Mouse (Mus musculus): ENCODE results near the gene Pak1. TPM values are rescaled to one million over a fixed set of nuclear protein-coding genes. Genes with fewer than 3 reads are reported as not detected.

Gene Pak1
- polyA plus RNA-seq, 1 experiment from 2014 or later = 91.2 TPM

GRCm38 (mm10) chr7:97765181-97765962 lies 23.0 kb upstream of the Pak1 start:
- ATAC-seq (ENCODE audit: low FRiP score) = no peak
- Histone ChIP-seq H3K36me3 (replicated peaks) (no peaks in the 10 kb centered on the region), H3K4me3 (replicated peaks) (no peak overlapping the region), H3K4me2 (no peak overlapping the region), H3K27ac (no peak overlapping the region), H3K9me3 (no peaks in the 10 kb centered on the region), H3K9ac (no peak overlapping the region), H3K4me1 (no peaks in the 10 kb centered on the region), H3K27me3 (no peaks in the 10 kb centered on the region)
- 92% methylated on average over 21 of the region's 21 CpGs for WGBS

GRCm38 (mm10) chr7:97765963-97766347 lies 22.4 kb upstream of the Pak1 start:
- ATAC-seq (ENCODE audit: low FRiP score) = no peak
- WGBS = 90% methylated on average over 5 of the region's 5 CpGs
- Histone ChIP-seq H3K36me3 (replicated peaks) (no peaks in the 10 kb centered on the region), H3K9me3 (no peaks in the 10 kb centered on the region), H3K4me1 (no peaks in the 10 kb centered on the region), H3K27me3 (no peaks in the 10 kb centered on the region), H3K4me2 (no peak overlapping the region), H3K4me3 (replicated peaks) (no peak overlapping the region), H3K27ac (no peak overlapping the region), H3K9ac (no peak overlapping the region)

- no peak for ATAC-seq (ENCODE audit: low FRiP score)
- Histone ChIP-seq H3K9me3 (no peaks in the 10 kb centered on the region), H3K4me2 (no peak overlapping the region), H3K9ac (no peak overlapping the region), H3K36me3 (replicated peaks) (no peaks in the 10 kb centered on the region), H3K27ac (no peak overlapping the region), H3K4me1 (no peaks in the 10 kb centered on the region), H3K27me3 (no peaks in the 10 kb centered on the region), H3K4me3 (replicated peaks) (no peak overlapping the region)
- 86% methylated on average over 9 of the region's 9 CpGs for WGBS
Observed at GRCm38 (mm10) chr7:97766406-97767166, 21.8 kb upstream of the Pak1 start.

GRCm38 (mm10) chr7:97767841-97768240 lies 20.5 kb upstream of the Pak1 start:
- WGBS = 84% methylated on average over 8 of the region's 8 CpGs
- no peaks in the 10 kb centered on the region for H3K4me1 ChIP-seq
- H3K27ac ChIP-seq = no peak overlapping the region
- H3K4me2 ChIP-seq = no peak overlapping the region
- H3K36me3 ChIP-seq (replicated peaks) = no peaks in the 10 kb centered on the region
- ATAC-seq (ENCODE audit: low FRiP score) = no peak
- H3K4me3 ChIP-seq (replicated peaks) = no peak overlapping the region
- no peaks in the 10 kb centered on the region for H3K9me3 ChIP-seq
- H3K27me3 ChIP-seq = no peaks in the 10 kb centered on the region
- H3K9ac ChIP-seq = no peak overlapping the region

GRCm38 (mm10) chr7:97769020-97769419 lies 19.3 kb upstream of the Pak1 start:
- Histone ChIP-seq H3K9ac (no peak overlapping the region), H3K4me1 (no peaks in the 10 kb centered on the region), H3K9me3 (no peaks in the 10 kb centered on the region), H3K36me3 (replicated peaks) (no peaks in the 10 kb centered on the region), H3K27me3 (no peaks in the 10 kb centered on the region), H3K4me3 (replicated peaks) (no peak overlapping the region), H3K4me2 (no peak overlapping the region), H3K27ac (no peak overlapping the region)
- WGBS = 84% methylated on average over 4 of the region's 4 CpGs
- no peak for ATAC-seq (ENCODE audit: low FRiP score)

- ATAC-seq (ENCODE audit: low FRiP score) = no peak
- 84% methylated on average over 6 of the region's 6 CpGs for WGBS
Observed at GRCm38 (mm10) chr7:97770841-97771620, 17.3 kb upstream of the Pak1 start.

GRCm38 (mm10) chr7:97775380-97775779 lies 13.0 kb upstream of the Pak1 start:
- WGBS = 7% methylated on average over 3 of the region's 3 CpGs
- H3K4me1 ChIP-seq = no peaks in the 10 kb centered on the region
- no peak overlapping the region for H3K9ac ChIP-seq
- no peak for ATAC-seq (ENCODE audit: low FRiP score)
- no peak overlapping the region for H3K27ac ChIP-seq
- no peaks in the 10 kb centered on the region for H3K36me3 ChIP-seq (replicated peaks)
- H3K4me2 ChIP-seq = no peak overlapping the region
- no peaks in the 10 kb centered on the region for H3K27me3 ChIP-seq
- no peak overlapping the region for H3K4me3 ChIP-seq (replicated peaks)
- H3K9me3 ChIP-seq = no peaks in the 10 kb centered on the region

More at GRCm38 (mm10) chr7:97770841-97771620, 17.3 kb upstream of the Pak1 start:
- no peaks in the 10 kb centered on the region for H3K9me3 ChIP-seq
- no peaks in the 10 kb centered on the region for H3K4me1 ChIP-seq
- H3K4me2 ChIP-seq = no peak overlapping the region
- H3K27ac ChIP-seq = no peak overlapping the region
- H3K27me3 ChIP-seq = no peaks in the 10 kb centered on the region
- H3K9ac ChIP-seq = no peak overlapping the region
- no peaks in the 10 kb centered on the region for H3K36me3 ChIP-seq (replicated peaks)
- no peak overlapping the region for H3K4me3 ChIP-seq (replicated peaks)

GRCm38 (mm10) chr7:97775923-97776322 lies 12.4 kb upstream of the Pak1 start:
- no peak overlapping the region for H3K27ac ChIP-seq
- H3K4me3 ChIP-seq (replicated peaks) = no peak overlapping the region
- H3K36me3 ChIP-seq (replicated peaks) = no peaks in the 10 kb centered on the region
- no peaks in the 10 kb centered on the region for H3K9me3 ChIP-seq
- H3K4me1 ChIP-seq = no peaks in the 10 kb centered on the region
- no peak overlapping the region for H3K4me2 ChIP-seq
- H3K27me3 ChIP-seq = 0 out of 2 replicates have a peak, but pooled peaks cover 3% of the 10 kb centered on the region
- 84% methylated on average over 2 of the region's 2 CpGs for WGBS
- ATAC-seq (ENCODE audit: low FRiP score) = no peak
- H3K9ac ChIP-seq = no peak overlapping the region

GRCm38 (mm10) chr7:97777191-97777590 lies 11.2 kb upstream of the Pak1 start:
- Histone ChIP-seq H3K36me3 (replicated peaks) (no peaks in the 10 kb centered on the region), H3K4me3 (replicated peaks) (no peak overlapping the region)
- 89% methylated on average over 4 of the region's 4 CpGs for WGBS

GRCm38 (mm10) chr7:97780222-97780621 lies 8.1 kb upstream of the Pak1 start:
- H3K36me3 ChIP-seq (replicated peaks) = no peaks in the 10 kb centered on the region
- ATAC-seq (ENCODE audit: low FRiP score) = no peak
- peaks cover 3% of the 10 kb centered on the region; the same call in 1 of the 2 replicates for H3K27me3 ChIP-seq
- peaks cover 5% of the 10 kb centered on the region; the same call in 1 of the 2 replicates for H3K4me1 ChIP-seq
- WGBS = 89% methylated on average over 1 of the region's 1 CpGs
- no peak overlapping the region for H3K27ac ChIP-seq
- no peaks in the 10 kb centered on the region for H3K9me3 ChIP-seq
- no peak overlapping the region for H3K4me3 ChIP-seq (replicated peaks)
- H3K9ac ChIP-seq = no peak overlapping the region
- H3K4me2 ChIP-seq = no peak overlapping the region

More at GRCm38 (mm10) chr7:97777191-97777590, 11.2 kb upstream of the Pak1 start:
- ATAC-seq (ENCODE audit: low FRiP score) = no peak
- peaks cover 5% of the 10 kb centered on the region; the same call in 1 of the 2 replicates for H3K4me1 ChIP-seq
- no peak overlapping the region for H3K9ac ChIP-seq
- H3K4me2 ChIP-seq = no peak overlapping the region
- H3K9me3 ChIP-seq = no peaks in the 10 kb centered on the region
- 0 out of 2 replicates have a peak, but pooled peaks cover 3% of the 10 kb centered on the region for H3K27me3 ChIP-seq
- H3K27ac ChIP-seq = no peak overlapping the region

GRCm38 (mm10) chr7:97780815-97781214 lies 7.5 kb upstream of the Pak1 start:
- Histone ChIP-seq H3K27ac (no peak overlapping the region), H3K4me3 (replicated peaks) (no peak overlapping the region), H3K4me1 (peaks cover 5% of the 10 kb centered on the region; the same call in 1 of the 2 replicates), H3K9me3 (no peaks in the 10 kb centered on the region), H3K36me3 (replicated peaks) (no peaks in the 10 kb centered on the region), H3K9ac (no peak overlapping the region), H3K27me3 (peaks cover 3% of the 10 kb centered on the region; the same call in 1 of the 2 replicates), H3K4me2 (no peak overlapping the region)
- no peak for ATAC-seq (ENCODE audit: low FRiP score)
- 94% methylated on average over 1 of the region's 1 CpGs for WGBS

GRCm38 (mm10) chr7:97781496-97781895 lies 6.8 kb upstream of the Pak1 start:
- Histone ChIP-seq H3K9ac (no peak overlapping the region), H3K9me3 (no peaks in the 10 kb centered on the region), H3K27me3 (peaks cover 6% of the 10 kb centered on the region; the same call in 1 of the 2 replicates), H3K4me2 (no peak overlapping the region), H3K27ac (no peak overlapping the region), H3K4me1 (peaks cover 5% of the 10 kb centered on the region; the same call in 1 of the 2 replicates), H3K36me3 (replicated peaks) (no peaks in the 10 kb centered on the region), H3K4me3 (replicated peaks) (no peak overlapping the region)
- 75% methylated on average over 8 of the region's 8 CpGs for WGBS
- no peak for ATAC-seq (ENCODE audit: low FRiP score)
